Mouse (Mus musculus) liver, postnatal 0 days (tissue): ENCODE results near the gene Hpdl. TPM values are rescaled to one million over a fixed set of nuclear protein-coding genes. Genes with fewer than 3 reads are reported as not detected.

Source experiments
- ATAC-seq: fragments of 200-750 bp; cut with Nextera tagmentation; 2 replicates; pipeline ENCODE4 v1.8.0; 2017; ENCODE audit warnings: mild to moderate bottlenecking, moderate library complexity
- DNase-seq: peaks from one replicate; pipeline ENCODE4 v3.0.0-alpha.2; 2016
- H3K27ac ChIP-seq: fragments of 300-500 bp; sonication (generic); 2 replicates; pipeline ENCODE4 v1.5.1; 2014; ENCODE audit warnings: antibody characterized with exemption, moderate library complexity, mild to moderate bottlenecking, low read depth
- H3K27me3 ChIP-seq: fragments of 300-500 bp; sonication (generic); 2 replicates; pipeline ENCODE4 v1.6.1; 2014; ENCODE audit warnings: low read length, control low read depth, mixed read lengths; ENCODE audit not compliant: insufficient read depth
- H3K36me3 ChIP-seq: fragments of 300-500 bp; sonication (generic); replicated peaks from 2 replicates; pipeline ENCODE4 v1.6.1; 2014; ENCODE audit warnings: mild to moderate bottlenecking, control low read depth, low read length, moderate library complexity, mixed read lengths; ENCODE audit not compliant: insufficient read depth
- H3K4me1 ChIP-seq: fragments of 300-500 bp; sonication (generic); 2 replicates; pipeline ENCODE4 v1.6.1; 2014; ENCODE audit warnings: antibody characterized with exemption, mild to moderate bottlenecking, control low read depth; ENCODE audit not compliant: insufficient read depth
- H3K4me2 ChIP-seq: fragments of 300-500 bp; sonication (generic); 2 replicates; pipeline ENCODE4 v1.6.1; 2014; ENCODE audit warnings: low read depth, mild to moderate bottlenecking, low read length, moderate library complexity, mixed read lengths
- H3K4me3 ChIP-seq: fragments of 300-500 bp; sonication (generic); 2 replicates; pipeline ENCODE4 v1.5.1; 2014; ENCODE audit warnings: low read depth, low read length
- H3K9ac ChIP-seq: fragments of 300-500 bp; sonication (generic); replicated peaks from 2 replicates; pipeline ENCODE4 v1.6.1; 2014; ENCODE audit warnings: mild to moderate bottlenecking, moderate library complexity
- H3K9me3 ChIP-seq: fragments of 300-500 bp; sonication (generic); 2 replicates; pipeline ENCODE4 v1.6.1; 2016; ENCODE audit warnings: mild to moderate bottlenecking, control low read depth, low read length, mixed read lengths
- CTCF ChIP-seq: sonication (generic); IDR thresholded peaks from 2 replicates; pipeline ENCODE4 v1.5.1; 2016; ENCODE audit warnings: antibody characterized with exemption, low read depth
- EP300 ChIP-seq: IDR thresholded peaks from 2 replicates; pipeline ENCODE4 v1.6.1; 2016; ENCODE audit warnings: antibody characterized with exemption, low read depth, mild to moderate bottlenecking
- WGBS: fragments of 180-500 bp; shearing (Covaris S2); extraction: QIAGEN DNeasy Blood & Tissue Kit; methylation state at CpG from one replicate; pipeline ENCODE4 v1.1.7; 2014; ENCODE audit not compliant: insufficient replicate concordance; 5-methylcytosine and 5-hydroxymethylcytosine counted together
- polyA plus RNA-seq: library from polyadenylated mRNA; unstranded; fragments of >200 nt; fragmentation: Nextera tagmentation; extraction: Ambion mirVana; gene quantifications from 2 replicates; pipeline ENCODE4 v1.2.1, GENCODE M21; 2015

The Hpdl gene
- polyA plus RNA-seq, 1 experiment from 2014 or later, result 0.22 TPM

DNA sequence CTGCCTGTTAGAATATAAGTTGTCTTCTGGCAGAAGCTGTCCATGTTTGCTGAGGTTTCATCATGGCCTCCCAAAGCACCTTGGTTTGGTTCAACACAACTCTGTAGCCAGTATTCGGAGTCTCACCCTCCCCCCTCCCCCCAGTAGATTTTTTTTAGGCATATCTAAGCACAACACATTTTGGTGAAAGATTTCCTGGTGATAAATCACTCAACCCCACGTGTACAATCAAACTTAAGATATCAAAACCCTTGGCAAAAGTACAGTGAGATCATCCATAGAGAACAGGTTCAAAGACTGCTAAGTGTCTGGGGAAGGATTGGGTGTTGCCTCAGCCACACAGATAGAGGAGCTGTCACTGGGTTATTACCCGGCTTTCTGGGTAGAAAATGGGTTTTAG lies 10.5 kb downstream of the Hpdl start:
- H3K27me3 ChIP-seq, result no peaks in the 10 kb centered on the region
- peaks cover 7% of the 10 kb centered on the region for H3K4me1 ChIP-seq
- ATAC-seq (no peak), DNase-seq (no peak)
- WGBS, result 45% methylated on average over 3 of the region's 3 CpGs
- no peak for TF ChIP-seq EP300
- TF ChIP-seq CTCF, result no peak
- no peak overlapping the region for H3K4me2 ChIP-seq
- no peaks in the 10 kb centered on the region for H3K36me3 ChIP-seq
- no peak overlapping the region for H3K27ac ChIP-seq
- H3K9ac ChIP-seq, result no peak overlapping the region
- H3K4me3 ChIP-seq, result no peak overlapping the region
- no peaks in the 10 kb centered on the region for H3K9me3 ChIP-seq

DNA sequence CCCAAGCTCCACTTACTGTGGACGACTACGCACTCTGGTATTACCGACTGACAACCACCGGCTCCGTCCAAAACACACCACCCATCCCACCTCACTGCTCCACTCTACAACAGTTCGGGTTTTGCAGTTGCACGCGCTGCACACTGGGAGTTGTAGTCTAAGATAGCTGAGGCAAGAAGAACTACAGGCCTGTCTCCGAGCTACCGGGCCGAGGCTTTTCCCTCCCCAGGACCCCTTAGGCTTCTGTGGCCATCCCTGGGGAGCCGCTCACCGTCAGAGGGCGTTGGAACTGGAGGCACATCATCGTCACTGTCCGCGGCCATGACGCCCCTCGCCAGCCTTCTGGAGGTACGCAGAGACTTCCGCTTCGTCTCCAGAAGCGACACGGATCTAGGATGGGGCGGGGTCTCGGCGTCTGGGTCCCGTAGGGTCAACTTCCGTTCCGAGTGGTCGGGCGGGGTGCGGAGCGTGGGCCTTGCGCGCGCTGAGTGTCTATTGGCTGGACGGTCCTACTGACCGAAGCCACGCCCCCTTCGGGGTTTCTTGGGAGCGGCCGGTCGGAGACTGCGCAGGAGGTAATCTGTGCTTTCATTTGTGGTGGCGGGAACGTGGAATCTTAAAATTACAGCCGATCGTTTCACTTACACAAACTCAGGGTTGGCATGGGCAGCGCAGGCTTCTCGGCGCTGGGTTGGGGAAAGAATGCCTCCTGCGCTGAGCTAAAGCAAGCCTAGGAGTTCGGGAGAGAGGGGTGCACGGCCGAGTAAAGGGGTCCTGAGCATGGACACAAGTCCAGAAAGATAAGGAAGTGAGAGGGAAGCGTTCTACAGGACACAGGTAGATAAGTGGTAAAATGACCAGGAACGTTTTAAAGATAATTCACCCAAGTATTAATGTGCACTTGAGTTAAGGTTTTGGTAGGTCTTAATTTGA lies 14.0 kb downstream of the Hpdl start, which contains the start of the genes Toe1 and Mutyh:
Gene Toe1, minus strand, starts transcription at position 444 of the 933 bp plus-strand sequence.
Gene Mutyh, plus strand, starts transcription at position 527 of the 933 bp plus-strand sequence.
- peak within 1 kb of the TSS; percentile 65 for H3K9ac ChIP-seq
- peak within 1 kb of the TSS; percentile 82 for H3K27ac ChIP-seq
- peak; percentile 99 for ATAC-seq
- no peak for TF ChIP-seq EP300
- TF ChIP-seq CTCF, result no peak
- peak within 1 kb of the TSS; percentile 84 for H3K4me2 ChIP-seq
- DNase-seq, result peak; percentile 98
- H3K36me3 ChIP-seq, result peaks cover 34% of the 10 kb centered on the region
- no peaks in the 10 kb centered on the region for H3K9me3 ChIP-seq
- peak within 1 kb of the TSS; percentile 71 for H3K4me3 ChIP-seq
- H3K27me3 ChIP-seq, result no peaks in the 10 kb centered on the region
- H3K4me1 ChIP-seq, result peaks cover 7% of the 10 kb centered on the region
- WGBS, result 1% methylated on average over 58 of the region's 58 CpGs

DNA sequence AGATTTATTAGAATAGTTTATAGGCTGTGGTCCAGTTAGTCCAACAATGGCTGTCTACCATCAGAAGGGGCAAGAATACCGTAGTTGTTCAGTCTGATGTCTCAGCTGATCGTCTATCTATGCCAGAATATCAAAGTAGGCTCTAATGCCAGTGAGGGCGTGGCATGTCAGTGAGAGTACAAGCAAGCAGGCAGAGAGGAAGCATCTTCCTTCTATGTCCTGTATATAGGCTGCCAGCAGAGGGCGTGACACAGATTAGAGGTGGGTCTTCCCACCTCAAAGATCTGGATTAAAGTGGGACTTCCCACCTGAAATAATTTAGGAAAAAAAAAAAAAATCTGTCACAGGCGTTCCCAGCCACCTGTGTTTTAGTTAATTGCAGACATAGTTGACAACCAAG lies 21.6 kb downstream of the Hpdl start:
- Histone ChIP-seq H3K27me3 (no peaks in the 10 kb centered on the region), H3K4me2 (no peak overlapping the region), H3K9me3 (no peaks in the 10 kb centered on the region), H3K4me3 (no peak overlapping the region), H3K36me3 (peaks cover 36% of the 10 kb centered on the region), H3K9ac (no peak overlapping the region), H3K27ac (no peak overlapping the region), H3K4me1 (0 out of 2 replicates have a peak, but pooled peaks cover 4% of the 10 kb centered on the region)
- ATAC-seq, result no peak
- DNase-seq, result peak; percentile 39
- WGBS, result 31% methylated on average over 5 of the region's 5 CpGs
- TF ChIP-seq EP300 (no peak), CTCF (peak; percentile 61)

DNA sequence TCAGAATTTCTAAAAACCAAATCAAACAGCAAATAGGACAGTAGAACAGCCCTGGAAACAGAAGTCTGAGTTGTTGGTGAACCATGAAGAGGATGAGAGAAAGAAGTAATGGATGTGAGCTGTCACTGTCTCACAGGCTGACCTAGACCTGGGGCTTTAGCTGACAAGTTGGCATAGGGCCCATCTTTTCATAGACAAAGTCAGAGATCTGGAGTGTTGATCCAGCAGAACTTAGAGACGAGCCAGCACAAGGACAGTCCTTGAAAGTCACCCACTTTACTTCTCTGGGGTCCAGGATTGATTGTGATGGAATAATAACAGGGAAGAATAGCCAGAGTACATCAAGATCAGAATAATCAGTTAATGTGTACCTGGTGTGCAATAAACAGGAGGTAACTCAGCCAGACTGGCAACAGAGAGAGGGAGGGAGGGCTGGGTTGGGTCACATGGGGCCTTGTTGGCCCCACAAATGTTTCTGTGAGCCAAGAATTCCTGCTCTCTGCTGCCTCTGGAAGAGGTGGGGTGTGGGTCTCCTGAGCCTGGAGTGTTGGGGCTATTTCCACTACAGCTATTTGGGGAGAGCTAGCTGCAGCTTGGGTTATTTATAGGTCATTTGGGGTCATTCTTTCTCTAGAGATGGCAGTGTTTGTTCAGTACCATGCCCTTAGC lies 24.9 kb downstream of the Hpdl start:
- Histone ChIP-seq H3K4me3 (no peak overlapping the region), H3K9me3 (no peaks in the 10 kb centered on the region), H3K36me3 (peaks cover 4% of the 10 kb centered on the region), H3K27me3 (no peaks in the 10 kb centered on the region), H3K27ac (peak overlapping the region; percentile 41; the same call in 1 of the 2 replicates), H3K4me2 (no peak overlapping the region), H3K4me1 (0 out of 2 replicates have a peak, but pooled peaks cover 4% of the 10 kb centered on the region), H3K9ac (no peak overlapping the region)
- TF ChIP-seq EP300 (no peak), CTCF (no peak)
- ATAC-seq, result peak; percentile 86
- 52% methylated on average over 1 of the region's 1 CpGs for WGBS
- DNase-seq, result peak; percentile 35

DNA sequence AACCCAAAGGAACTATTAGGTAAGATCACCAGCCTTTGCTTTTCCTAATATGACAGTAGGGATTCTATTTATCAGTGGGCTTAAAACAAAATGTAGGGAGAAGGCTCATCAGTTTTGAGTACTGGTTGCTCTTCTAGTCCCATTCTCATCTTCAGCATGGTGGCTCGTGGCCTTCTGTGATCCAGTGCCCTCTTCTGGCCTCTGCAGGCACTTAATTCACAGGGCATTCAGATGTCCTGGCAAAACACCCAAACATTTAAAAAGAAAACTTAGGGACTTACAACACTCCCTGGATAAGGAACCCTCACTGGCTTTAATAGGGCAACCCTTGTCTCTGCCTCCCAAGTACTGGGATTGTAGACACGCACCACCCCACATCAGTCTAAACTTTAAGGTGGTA lies 27.2 kb downstream of the Hpdl start:
- H3K27me3 ChIP-seq, result no peaks in the 10 kb centered on the region
- H3K27ac ChIP-seq, result no peak overlapping the region
- no peak overlapping the region for H3K9ac ChIP-seq
- H3K4me2 ChIP-seq, result no peak overlapping the region
- 68% methylated on average over 2 of the region's 2 CpGs for WGBS
- no peak overlapping the region for H3K4me3 ChIP-seq
- H3K4me1 ChIP-seq, result 0 out of 2 replicates have a peak, but pooled peaks cover 4% of the 10 kb centered on the region
- H3K36me3 ChIP-seq, result no peaks in the 10 kb centered on the region
- no peak for TF ChIP-seq EP300
- TF ChIP-seq CTCF, result peak; percentile 31; the same call in 1 of the 2 replicates
- no peaks in the 10 kb centered on the region for H3K9me3 ChIP-seq
- DNase-seq, result no peak
- no peak for ATAC-seq

DNA sequence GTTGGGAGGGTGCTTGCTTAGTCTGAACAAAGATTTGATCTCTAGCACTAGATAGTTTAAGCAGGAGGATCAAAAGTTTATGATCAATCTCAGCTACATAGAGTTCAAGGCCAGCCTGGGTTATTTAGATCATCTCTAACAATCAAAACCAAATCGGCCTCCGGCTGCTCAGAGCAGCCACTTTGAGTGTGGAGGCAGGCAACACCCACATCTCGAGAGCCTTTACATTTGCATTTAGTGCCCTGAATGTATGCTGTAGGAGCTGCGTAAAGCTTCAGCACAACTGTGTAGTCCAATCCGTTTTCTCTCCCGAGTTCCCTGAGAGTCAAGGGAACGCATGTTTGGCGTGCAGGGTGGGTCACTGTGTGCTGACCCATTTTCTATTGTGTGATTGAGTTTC lies 29.1 kb downstream of the Hpdl start:
- TF ChIP-seq CTCF (no peak), EP300 (no peak)
- Histone ChIP-seq H3K27ac (no peak overlapping the region), H3K27me3 (no peaks in the 10 kb centered on the region), H3K36me3 (no peaks in the 10 kb centered on the region), H3K4me1 (peaks cover 4% of the 10 kb centered on the region; the same call in 1 of the 2 replicates), H3K4me2 (no peak overlapping the region), H3K9ac (no peak overlapping the region), H3K4me3 (no peak overlapping the region), H3K9me3 (no peaks in the 10 kb centered on the region)
- ATAC-seq (no peak), DNase-seq (no peak)
- WGBS, result 86% methylated on average over 8 of the region's 8 CpGs
